Mouse (Mus musculus) bone marrow, adult 2 months (tissue): ENCODE results near the gene Kdm4b.

Source experiments
- CTCF ChIP-seq: fragments of 200-500 bp; IDR thresholded peaks from 2 replicates; pipeline ENCODE4 v1.5.1; 2011; ENCODE audit warnings: low read length, control low read depth; ENCODE audit not compliant: control insufficient read depth, insufficient read depth
- POLR2A ChIP-seq: fragments of 200-500 bp; IDR thresholded peaks from 2 replicates; pipeline ENCODE4 v1.6.1; 2011; ENCODE audit warnings: low read depth, mild to moderate bottlenecking, control low read depth, low read length, borderline replicate concordance; ENCODE audit not compliant: control insufficient read depth

GRCm38 (mm10) chr17:56407379-56407778, 81.5 kb downstream of the Kdm4b start:
- no peak for TF ChIP-seq CTCF
- TF ChIP-seq POLR2A = no peak
